7 mouse cellular contexts compared by ENCODE assay signal in genomic region chr14:56571310-56572093, GRCm38 (mm10). TPM values are rescaled to one million over a fixed set of nuclear protein-coding genes. Genes with fewer than 3 reads are reported as not detected.
DNase-seq lines count a peak whose midpoint lies in the region; ATAC-seq lines count a peak whose summit lies in the region.

No protein-coding gene starts in this region.

- WGBS in embryonic facial prominence, embryonic 11.5 days = under 1% methylated on average over 59 of the region's 59 CpGs
- under 1% methylated on average over 59 of the region's 59 CpGs for WGBS in limb, embryonic 11.5 days
- under 1% methylated on average over 59 of the region's 59 CpGs for WGBS in midbrain, embryonic 14.5 days

- H3K4me3 ChIP-seq in embryonic facial prominence, embryonic 11.5 days (ENCODE audit: low read depth, low read length) = peak overlapping the region; percentile 79
- H3K4me3 ChIP-seq in limb, embryonic 11.5 days (ENCODE audit: low read depth, low read length) = peak overlapping the region; percentile 89
- peak overlapping the region; percentile 78 for H3K4me3 ChIP-seq in midbrain, embryonic 14.5 days (replicated peaks; ENCODE audit: low read depth, low read length)

- ATAC-seq in embryonic facial prominence, embryonic 11.5 days (replicated peaks; ENCODE audit: insufficient number of reproducible peaks, low FRiP score, low TSS enrichment, low read depth) = peak; percentile 99
- peak; percentile 99 for ATAC-seq in limb, embryonic 11.5 days (ENCODE audit: insufficient number of reproducible peaks, low FRiP score, low TSS enrichment, low read depth)
- peak; percentile 99 for ATAC-seq in midbrain, embryonic 14.5 days (ENCODE audit: low FRiP score, low TSS enrichment)

- H3K27me3 ChIP-seq in embryonic facial prominence, embryonic 11.5 days (ENCODE audit: control insufficient read depth, insufficient read depth, low read length) = no peaks in the 10 kb centered on the region
- H3K27me3 ChIP-seq in limb, embryonic 11.5 days (ENCODE audit: control insufficient read depth, insufficient read depth, low read length) = no peaks in the 10 kb centered on the region
- H3K27me3 ChIP-seq in midbrain, embryonic 14.5 days (ENCODE audit: control insufficient read depth, insufficient read depth, low read length) = no peaks in the 10 kb centered on the region

- no peaks in the 10 kb centered on the region for H3K9me3 ChIP-seq in embryonic facial prominence, embryonic 11.5 days (replicated peaks; ENCODE audit: control insufficient read depth, low read length)
- H3K9me3 ChIP-seq in limb, embryonic 11.5 days (ENCODE audit: control insufficient read depth, low read length) = no peaks in the 10 kb centered on the region
- H3K9me3 ChIP-seq in midbrain, embryonic 14.5 days (ENCODE audit: control insufficient read depth, low read length) = no peaks in the 10 kb centered on the region

- DNase-seq in adrenal gland, postnatal 14 days = peak; percentile 97
- peak; percentile 97 for DNase-seq in embryonic facial prominence, embryonic 11.5 days (ENCODE audit: low spot score)
- peak; percentile 99 for DNase-seq in heart, adult 11 months
- peak; percentile 95 for DNase-seq in kidney, adult 18-20 months
- DNase-seq in limb, embryonic 11.5 days (ENCODE audit: low spot score) = peak; percentile 97
- peak; percentile 98 for DNase-seq in midbrain, embryonic 14.5 days
- DNase-seq in spleen, adult 18-20 months = peak; percentile 92 to 93

- H3K36me3 ChIP-seq in embryonic facial prominence, embryonic 11.5 days (replicated peaks; ENCODE audit: control insufficient read depth, insufficient read depth, low read depth, low read length) = no peaks in the 10 kb centered on the region
- H3K36me3 ChIP-seq in limb, embryonic 11.5 days (ENCODE audit: control insufficient read depth, insufficient read depth, low read length) = no peaks in the 10 kb centered on the region
- no peaks in the 10 kb centered on the region for H3K36me3 ChIP-seq in midbrain, embryonic 14.5 days (ENCODE audit: control insufficient read depth, insufficient read depth, low read length)

- H3K9ac ChIP-seq in embryonic facial prominence, embryonic 11.5 days (replicated peaks; ENCODE audit: low read length) = peak overlapping the region; percentile 79
- peak overlapping the region; percentile 81 for H3K9ac ChIP-seq in limb, embryonic 11.5 days (ENCODE audit: low read length)
- peak overlapping the region; percentile 64 for H3K9ac ChIP-seq in midbrain, embryonic 14.5 days (replicated peaks; ENCODE audit: low read length)

- no peaks in the 10 kb centered on the region for H3K4me1 ChIP-seq in embryonic facial prominence, embryonic 11.5 days (ENCODE audit: control insufficient read depth, insufficient read depth, low read length)
- H3K4me1 ChIP-seq in limb, embryonic 11.5 days (ENCODE audit: control insufficient read depth, insufficient read depth, low read length) = peaks cover 6% of the 10 kb centered on the region; the same call in 1 of the 2 replicates
- peaks cover 9% of the 10 kb centered on the region for H3K4me1 ChIP-seq in midbrain, embryonic 14.5 days (ENCODE audit: control insufficient read depth, insufficient read depth, low read length)

- H3K4me2 ChIP-seq in embryonic facial prominence, embryonic 11.5 days (ENCODE audit: low read depth, low read length) = peak overlapping the region; percentile 56
- peak overlapping the region; percentile 55 for H3K4me2 ChIP-seq in limb, embryonic 11.5 days (ENCODE audit: low read depth, severe bottlenecking)
- peak overlapping the region; percentile 82 for H3K4me2 ChIP-seq in midbrain, embryonic 14.5 days (ENCODE audit: low read length)

- peak overlapping the region; percentile 79 for H3K27ac ChIP-seq in embryonic facial prominence, embryonic 11.5 days (replicated peaks; ENCODE audit: low read depth, low read length)
- peak overlapping the region; percentile 68; the same call in 1 of the 2 replicates for H3K27ac ChIP-seq in limb, embryonic 11.5 days (replicated peaks; ENCODE audit: low read depth, low read length)
- peak overlapping the region; percentile 63 for H3K27ac ChIP-seq in midbrain, embryonic 14.5 days (replicated peaks; ENCODE audit: low read depth, low read length)

RNA-seq across cellular contexts. Expression of gene Cenpj, which starts 3.7 kb away (rescaled TPM):
- total RNA-seq in adrenal gland, postnatal 14 days (2021) = 8.7 and 9.5 TPM in 2 replicates
- polyA plus RNA-seq in embryonic facial prominence, embryonic 11.5 days (2014; fragmentation: Nextera tagmentation; extraction: Ambion mirVana) = 21.7 and 26.0 TPM in 2 replicates
- polyA plus RNA-seq in limb, embryonic 11.5 days (2014; fragmentation: Nextera tagmentation; extraction: Ambion mirVana) = 22.1 and 24.7 TPM in 2 replicates
- 4.1 and 9.2 TPM in 2 replicates for polyA plus RNA-seq in midbrain, embryonic 14.5 days (2014; fragmentation: Nextera tagmentation; extraction: Ambion mirVana)

RNA-seq across cellular contexts. Expression of gene Parp4, which starts 3.9 kb away (rescaled TPM):
- 25.5 and 26.7 TPM in 2 replicates for total RNA-seq in adrenal gland, postnatal 14 days (2021)
- polyA plus RNA-seq in embryonic facial prominence, embryonic 11.5 days (2014; fragmentation: Nextera tagmentation; extraction: Ambion mirVana) = 1.0 and 1.3 TPM in 2 replicates
- polyA plus RNA-seq in limb, embryonic 11.5 days (2014; fragmentation: Nextera tagmentation; extraction: Ambion mirVana) = 2.2 and 2.8 TPM in 2 replicates
- polyA plus RNA-seq in midbrain, embryonic 14.5 days (2014; fragmentation: Nextera tagmentation; extraction: Ambion mirVana) = 0.61 and 1.1 TPM in 2 replicates

Comparison
In these comparisons a context has a peak if more than half of its experiments do, and no peak if none do; other contexts are left out.
1. Peak in every context shown above with its lines: DNase-seq, ATAC-seq, H3K4me3 ChIP-seq and H3K27ac ChIP-seq.